Mouse (Mus musculus): Measurements from ENCODE around the gene Etv4. TPM values are rescaled to one million over a fixed set of nuclear protein-coding genes. Genes with fewer than 3 reads are reported as not detected.

The Etv4 gene
- total and polyA plus RNA-seq, 3 experiments, result 2.4 to 3.1 (median 2.4) TPM

DNA sequence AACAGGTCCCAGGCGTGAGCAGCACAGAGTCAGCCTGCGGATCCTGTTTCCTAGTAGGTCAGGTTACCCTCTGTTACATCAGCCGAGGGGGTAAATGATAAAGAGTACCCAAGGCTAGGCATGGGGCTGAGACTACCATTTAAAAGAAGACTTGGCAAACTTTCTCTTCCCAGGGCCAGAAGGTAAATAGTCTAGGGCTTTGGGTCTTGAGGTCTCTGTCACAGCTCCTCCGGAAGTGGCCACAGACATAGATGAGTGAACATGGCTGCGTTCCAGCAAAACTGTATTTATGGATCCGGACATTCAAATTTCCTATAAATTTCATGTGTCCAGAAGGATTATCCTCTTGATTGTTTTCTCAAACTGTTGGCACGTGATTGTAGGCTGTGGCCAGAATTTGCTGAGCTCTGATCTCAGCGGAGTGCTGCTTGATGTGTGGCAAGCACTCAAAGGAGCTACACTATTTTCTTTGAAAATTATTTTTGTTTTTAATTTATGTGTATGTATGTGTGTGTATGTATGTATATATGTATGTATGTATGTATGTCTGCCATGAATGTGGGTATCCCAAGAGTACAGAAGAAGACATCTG lies 20.0 kb upstream of the Etv4 start:
- in situ Hi-C loops (cut with MboI; ENCODE audit: low pct_ligation_motif_present, low pct_unique_long_range_greater_than_20kb, low sequenced_read_pairs) (no loop called here), dilution Hi-C loops (cut with MboI; ENCODE audit: extremely low pct_ligation_motif_present, extremely low pct_unique_long_range_greater_than_20kb, low sequenced_read_pairs) (no loop called here)
- DNase-seq (ENCODE audit: extremely low read depth), result no peak
- H3K4me3 ChIP-seq (replicated peaks in 1 of 3; ENCODE audit: low read depth in 2 of 3, low read length in 2 of 3, poor library complexity in 1 of 3), result no peak overlapping the region
- no peaks in the 10 kb centered on the region for H3K9me3 ChIP-seq (replicated peaks; ENCODE audit: low read length)
- H3K36me3 ChIP-seq (replicated peaks in 1 of 2; ENCODE audit: control insufficient read depth in 1 of 2, insufficient read depth in 1 of 2, low read length in 1 of 2), result no peaks in the 10 kb centered on the region
- H3K4me1 ChIP-seq (ENCODE audit: control insufficient read depth in 1 of 2, insufficient read depth in 2 of 2), result no peaks in the 10 kb centered on the region
- peaks cover 59% of the 10 kb centered on the region for H3K27me3 ChIP-seq (replicated peaks)
- no peak overlapping the region for H3K4me2 ChIP-seq (ENCODE audit: insufficient read depth, low read depth, poor library complexity, severe bottlenecking)
- no peak for TF ChIP-seq JUND (conservative IDR thresholded peaks at IDR 0.05; ENCODE audit: low read depth, low read length)
- no peak for TF ChIP-seq IRF4 (IDR thresholded peaks at IDR 0.05; ENCODE audit: low read depth, low read length)
- no peak for TF ChIP-seq NRF1 (IDR thresholded peaks at IDR 0.05; ENCODE audit: low read depth, low read length)
- TF ChIP-seq ZKSCAN1 (IDR thresholded peaks at IDR 0.05; ENCODE audit: borderline replicate concordance, low read depth, low read length), result no peak
- no peak for TF ChIP-seq PAX5 (IDR thresholded peaks at IDR 0.05; ENCODE audit: low read length)
- TF ChIP-seq MYC (IDR thresholded peaks at IDR 0.05; ENCODE audit: low read depth, low read length), result no peak
- no peak for TF ChIP-seq RAD21 (IDR thresholded peaks at IDR 0.05; ENCODE audit: low read depth, low read length)
- no peak for TF ChIP-seq USF1 (IDR thresholded peaks at IDR 0.05; ENCODE audit: low read depth, low read length)
- no peak for TF ChIP-seq BHLHE40 (IDR thresholded peaks at IDR 0.05; ENCODE audit: low read depth, low read length)
- TF ChIP-seq ZNF384 (IDR thresholded peaks at IDR 0.05; ENCODE audit: low read depth, low read length), result no peak
- H3K9ac ChIP-seq (ENCODE audit: insufficient read depth, low read depth), result no peak overlapping the region
- H3K79me2 ChIP-seq (replicated peaks; ENCODE audit: control insufficient read depth, extremely low read depth, insufficient read depth, poor library complexity, severe bottlenecking), result no peaks in the 10 kb centered on the region
- no peak overlapping the region for H3K27ac ChIP-seq (ENCODE audit: insufficient read depth, low read depth)

GRCm38 (mm10) chr11:101801386-101801785 lies 16.2 kb upstream of the Etv4 start:
- TF ChIP-seq UBTF (IDR thresholded peaks at IDR 0.05; ENCODE audit: low read depth, low read length) (no peak), POLR2A (IDR thresholded peaks at IDR 0.05; ENCODE audit: low read depth, low read length) (no peak), USF1 (IDR thresholded peaks at IDR 0.05; ENCODE audit: low read depth, low read length) (no peak), HCFC1 (IDR thresholded peaks at IDR 0.05; ENCODE audit: low read depth, low read length) (no peak), BHLHE40 (IDR thresholded peaks at IDR 0.05; ENCODE audit: low read depth, low read length) (no peak), TBP (conservative IDR thresholded peaks at IDR 0.05; ENCODE audit: low read depth, low read length) (no peak), ELF1 (IDR thresholded peaks at IDR 0.05; ENCODE audit: low read depth, low read length) (no peak)
- H3K4me1 ChIP-seq (ENCODE audit: control insufficient read depth in 1 of 2, insufficient read depth in 2 of 2), result peaks cover 0 to 18% of the 10 kb centered on the region in 2 experiments; a peak in 2 of 4 replicates
- no peak overlapping the region for H3K4me3 ChIP-seq (replicated peaks in 1 of 3; ENCODE audit: low read depth in 2 of 3, low read length in 2 of 3, poor library complexity in 1 of 3)
- H3K9ac ChIP-seq (ENCODE audit: insufficient read depth, low read depth), result no peak overlapping the region
- in situ Hi-C loops (cut with MboI; ENCODE audit: low pct_ligation_motif_present, low pct_unique_long_range_greater_than_20kb, low sequenced_read_pairs) (no loop called here), dilution Hi-C loops (cut with MboI; ENCODE audit: extremely low pct_ligation_motif_present, extremely low pct_unique_long_range_greater_than_20kb, low sequenced_read_pairs) (no loop called here)
- H3K4me2 ChIP-seq (ENCODE audit: insufficient read depth, low read depth, poor library complexity, severe bottlenecking), result no peak overlapping the region
- peaks cover 21% of the 10 kb centered on the region for H3K27me3 ChIP-seq (replicated peaks)
- H3K9me3 ChIP-seq (replicated peaks; ENCODE audit: low read length), result no peaks in the 10 kb centered on the region
- DNase-seq (ENCODE audit: extremely low read depth), result no peak
- H3K36me3 ChIP-seq (replicated peaks in 1 of 2; ENCODE audit: control insufficient read depth in 1 of 2, insufficient read depth in 1 of 2, low read length in 1 of 2), result no peaks in the 10 kb centered on the region
- H3K27ac ChIP-seq (ENCODE audit: insufficient read depth, low read depth), result no peak overlapping the region
- H3K79me2 ChIP-seq (replicated peaks; ENCODE audit: control insufficient read depth, extremely low read depth, insufficient read depth, poor library complexity, severe bottlenecking), result no peaks in the 10 kb centered on the region
